Mouse (Mus musculus): ENCODE measurements at regions not wholly inside any gene's neighbourhood (a gene's known extent, or its start where the extent isn't known, plus 50 kb on each side); places are given as distances from the start of the nearest gene placed in this dataset.
A peak's percentile ranks its signal among the peaks of the same experiment; 100 is the strongest.

- intact Hi-C loops (cut with DNase I), result no loop called here
- no peak for DNase-seq
Measured at GRCm38 (mm10) chr2:159086836-159087235, 292.2 kb downstream of the Dhx35 start.

- intact Hi-C loops (cut with DNase I), result no loop called here
Measured at GRCm38 (mm10) chr2:159088196-159088595, 293.6 kb downstream of the Dhx35 start.

GRCm38 (mm10) chr2:159096667-159097066 is 302.1 kb downstream of the Dhx35 start:
- intact Hi-C loops (cut with DNase I), result no loop called here
- DNase-seq, result no peak

More at GRCm38 (mm10) chr2:159088196-159088595, 293.6 kb downstream of the Dhx35 start:
- DNase-seq, result no peak

GRCm38 (mm10) chr2:159134042-159134441 is 339.4 kb downstream of the Dhx35 start:
- no peak for DNase-seq
- intact Hi-C loops (cut with DNase I), result no loop called here

- intact Hi-C loops (cut with DNase I), result no loop called here
- no peak for DNase-seq
Measured at GRCm38 (mm10) chr2:159138603-159139002, 344.0 kb downstream of the Dhx35 start.

GRCm38 (mm10) chr2:159145980-159146379 is 351.4 kb downstream of the Dhx35 start:
- intact Hi-C loops (cut with DNase I), result no loop called here
- DNase-seq, result no peak

- peak; percentile 29 to 37 for DNase-seq
- intact Hi-C loops (cut with DNase I), result loop anchor here (2.0 to 10.0 kb wide), 2 partner anchors 109 to 249 kb away; no protein-coding TSS in a partner anchor
Measured at GRCm38 (mm10) chr2:159163985-159164384, 369.4 kb downstream of the Dhx35 start.

GRCm38 (mm10) chr2:159168553-159169064 is 374.0 kb downstream of the Dhx35 start:
- intact Hi-C loops (cut with DNase I), result loop anchor here (10.0 kb wide), 1 partner anchor 254 kb away; no protein-coding TSS in a partner anchor
- no peak for DNase-seq

GRCm38 (mm10) chr2:159196156-159196555 is 401.5 kb downstream of the Dhx35 start:
- intact Hi-C loops (cut with DNase I), result no loop called here
- DNase-seq, result no peak

- no peak for DNase-seq
- intact Hi-C loops (cut with DNase I), result no loop called here
Measured at GRCm38 (mm10) chr2:159232266-159232665, 437.7 kb downstream of the Dhx35 start.

GRCm38 (mm10) chr2:159235000-159235399 is 440.4 kb downstream of the Dhx35 start:
- intact Hi-C loops (cut with DNase I), result no loop called here
- no peak for DNase-seq

GRCm38 (mm10) chr2:159250065-159250464 is 455.5 kb downstream of the Dhx35 start:
- DNase-seq, result no peak
- intact Hi-C loops (cut with DNase I), result no loop called here

- no peak for DNase-seq
Measured at GRCm38 (mm10) chr2:159250993-159251665, 456.5 kb downstream of the Dhx35 start.

GRCm38 (mm10) chr2:159270221-159271080 is 475.8 kb downstream of the Dhx35 start:
- intact Hi-C loops (cut with DNase I), result no loop called here
- no peak for DNase-seq

More at GRCm38 (mm10) chr2:159250993-159251665, 456.5 kb downstream of the Dhx35 start:
- intact Hi-C loops (cut with DNase I), result no loop called here

GRCm38 (mm10) chr2:159278896-159279295 is 484.3 kb downstream of the Dhx35 start:
- intact Hi-C loops (cut with DNase I), result no loop called here
- DNase-seq, result no peak

GRCm38 (mm10) chr2:159281558-159282320 is 487.1 kb downstream of the Dhx35 start:
- intact Hi-C loops (cut with DNase I), result no loop called here
- no peak for DNase-seq

GRCm38 (mm10) chr2:159284100-159284499 is 489.5 kb downstream of the Dhx35 start:
- intact Hi-C loops (cut with DNase I), result no loop called here
- DNase-seq, result no peak

- DNase-seq, result no peak
- intact Hi-C loops (cut with DNase I), result no loop called here
Measured at GRCm38 (mm10) chr2:159284525-159285189, 490.1 kb downstream of the Dhx35 start.

GRCm38 (mm10) chr2:159287996-159288563 is 493.5 kb downstream of the Dhx35 start:
- DNase-seq, result no peak
- intact Hi-C loops (cut with DNase I), result no loop called here

GRCm38 (mm10) chr2:159290081-159290480 is 495.5 kb downstream of the Dhx35 start:
- intact Hi-C loops (cut with DNase I), result no loop called here
- no peak for DNase-seq
